Mouse (Mus musculus): Measurements from ENCODE around the gene Alkbh5.
"Not testable (repeated sequence)": the region's sequence is repeated elsewhere in the genome, so short reads cannot be mapped to it uniquely, and the experiment has no call there.

The Alkbh5 gene

GRCm38 (mm10) chr11:60543211-60543610, 7.0 kb downstream of the Alkbh5 start:
- not testable (repeated sequence) for DNase-seq (ENCODE audit: low spot score)

DNA sequence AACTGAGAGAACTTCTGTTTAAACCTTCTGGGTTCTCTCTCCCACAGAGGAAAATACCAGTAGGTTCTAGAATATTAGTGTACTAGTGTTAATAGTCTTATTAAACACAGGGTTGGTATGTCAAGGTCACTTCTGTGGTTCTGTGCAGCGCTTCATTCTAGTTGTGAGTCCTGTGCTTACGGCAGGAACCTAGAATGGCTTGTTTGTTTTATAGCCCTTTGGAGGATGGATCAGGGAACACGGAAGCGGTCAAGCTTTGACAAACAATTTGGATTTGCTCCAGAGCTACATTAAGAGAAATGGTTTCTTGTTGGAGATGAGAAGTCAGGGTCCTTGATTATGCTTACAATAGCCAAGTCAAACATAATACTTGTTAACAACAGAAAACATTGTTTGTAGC, 9.3 kb downstream of the Alkbh5 start:
- no peak for DNase-seq (ENCODE audit: low spot score)

GRCm38 (mm10) chr11:60548112-60548511, 11.9 kb downstream of the Alkbh5 start:
- DNase-seq (ENCODE audit: low spot score) = no peak

DNA sequence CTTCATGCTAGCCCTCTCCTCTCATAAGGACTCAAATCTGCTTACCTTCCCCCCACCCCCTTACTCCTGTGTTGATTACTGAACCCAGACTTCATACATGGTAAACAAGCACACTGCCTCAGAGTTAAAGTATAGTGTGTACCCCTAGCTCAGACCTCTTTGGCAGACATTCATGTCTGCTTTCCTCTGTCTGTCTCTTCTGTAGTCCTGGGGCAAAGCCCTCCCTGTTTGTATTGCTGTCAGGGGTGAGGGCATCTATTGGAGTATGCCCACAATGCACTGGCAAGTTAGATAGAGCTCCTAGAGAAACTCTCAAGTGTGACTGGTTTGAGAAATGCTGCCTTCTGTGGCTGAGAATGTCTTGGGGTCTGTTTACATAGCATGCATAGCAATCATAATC, 16.9 kb downstream of the Alkbh5 start:
- no peak for DNase-seq (ENCODE audit: low spot score)

DNA sequence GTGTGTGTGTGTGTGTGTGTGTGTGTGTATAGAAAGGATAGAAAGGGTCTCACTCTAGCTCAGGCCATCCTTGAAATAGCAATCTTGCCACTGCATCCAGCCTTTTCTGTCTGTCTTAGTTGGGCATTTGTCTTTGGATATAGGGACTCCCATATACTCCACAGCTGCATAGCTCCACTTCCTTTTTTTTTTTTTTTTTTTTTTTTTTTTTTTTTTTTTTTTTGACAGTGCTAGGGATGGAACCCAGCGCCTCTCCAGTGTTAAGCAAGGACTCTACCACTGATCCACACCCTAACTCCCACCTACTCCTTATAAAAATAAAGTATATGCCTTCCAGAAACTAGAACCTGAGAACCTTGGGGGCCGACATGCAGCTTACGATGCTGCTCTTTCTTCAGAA, 21.5 kb downstream of the Alkbh5 start:
- DNase-seq (ENCODE audit: low spot score) = no peak

DNA sequence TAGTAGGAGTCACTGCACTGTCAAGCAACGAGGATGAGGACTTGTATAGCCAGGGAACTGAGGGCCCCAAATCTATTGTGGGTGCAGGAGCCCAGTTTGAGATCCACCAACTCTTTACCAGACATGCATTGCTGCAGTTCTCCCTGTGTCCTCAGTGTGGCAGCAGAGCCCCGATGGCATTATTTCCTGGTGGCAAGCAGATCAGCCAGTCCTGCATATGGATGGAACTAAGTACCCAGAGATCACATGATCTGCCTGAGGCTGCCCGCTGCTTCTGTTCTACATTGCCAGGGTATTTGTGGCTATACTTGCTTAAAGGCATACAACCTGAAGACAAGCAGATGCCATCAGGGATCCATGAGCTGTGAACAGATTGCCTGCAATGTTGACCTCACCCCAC, 23.2 kb downstream of the Alkbh5 start:
- peak; percentile 32 for DNase-seq (ENCODE audit: low spot score)

GRCm38 (mm10) chr11:60574006-60574405, 37.8 kb downstream of the Alkbh5 start:
- DNase-seq (ENCODE audit: low spot score) = not testable (repeated sequence)

Data from yolk sac, embryonic 10.5 days (tissue).